Mouse (Mus musculus) heart, adult 2 months (tissue): ENCODE measurements around the gene Ddx43.

Experiments
- CTCF ChIP-seq: fragments of 200-600 bp; IDR thresholded peaks from 2 replicates; pipeline ENCODE4 v1.8.1; 2022; ENCODE audit warnings: antibody characterized with exemption, mild to moderate bottlenecking, moderate library complexity
- EP300 ChIP-seq: fragments of 200-500 bp; IDR thresholded peaks from 2 replicates; pipeline ENCODE4 v1.6.1; 2011; ENCODE audit warnings: low read depth, low read length, control low read depth; ENCODE audit not compliant: insufficient read depth

- no peak for TF ChIP-seq CTCF
- no peak for TF ChIP-seq EP300
These were observed 54.8 kb downstream of the Ddx43 start for GRCm38 (mm10) chr9:78450404-78450803.
